Comparison of ENCODE assay signal across 8 mouse cellular contexts in genomic region chr7:120836361-120836760, GRCm38 (mm10). TPM values are rescaled to one million over a fixed set of nuclear protein-coding genes. Genes with fewer than 3 reads are reported as not detected.
DNase-seq lines count a peak whose midpoint lies in the region; ATAC-seq and TF ChIP-seq lines count a peak whose summit lies in the region.
"Had no signal": no experiment of that assay in that cellular context is flagged by ENCODE, and none has a peak within 500 bp of the region (broad histone marks: within the 10 kb centered on the region; RNA-seq: fewer than 3 reads in every experiment).

No protein-coding gene starts in this region.

- H3K4me2 ChIP-seq in intestine, embryonic 16.5 days (ENCODE audit: low read depth, low read length) = peak overlapping the region; percentile 53
- H3K4me2 ChIP-seq in midbrain, embryonic 14.5 days (ENCODE audit: low read length) = peak overlapping the region; percentile 64

- no peak for ATAC-seq in intestine, embryonic 16.5 days
- no peak for ATAC-seq in midbrain, embryonic 14.5 days (ENCODE audit: low FRiP score, low TSS enrichment)
- ATAC-seq in monocyte, adult 5-6 weeks (replicated peaks; ENCODE audit: insufficient number of reproducible peaks, low FRiP score, low TSS enrichment, poor library complexity, severe bottlenecking) = no peak

- no peak for TF ChIP-seq CTCF in spleen, adult 2 months (IDR thresholded peaks at IDR 0.05; ENCODE audit: extremely low read depth, insufficient read depth, insufficient read length, insufficient replicate concordance)

- 12% methylated on average over 12 of the region's 12 CpGs for WGBS in spleen, adult 2 months
- 4% methylated on average over 12 of the region's 12 CpGs for WGBS in intestine, embryonic 16.5 days
- 4% methylated on average over 12 of the region's 12 CpGs for WGBS in midbrain, embryonic 14.5 days

- no peak overlapping the region for H3K27ac ChIP-seq in spleen, adult 2 months (ENCODE audit: insufficient read depth, low read length)
- no peak overlapping the region for H3K27ac ChIP-seq in intestine, embryonic 16.5 days (ENCODE audit: low read length)
- peak overlapping the region; percentile 50; the same call in 1 of the 2 replicates for H3K27ac ChIP-seq in midbrain, embryonic 14.5 days (replicated peaks; ENCODE audit: low read depth, low read length)

- peak overlapping the region; percentile 16; the same call in 1 of the 2 replicates for H3K4me3 ChIP-seq in spleen, adult 2 months (ENCODE audit: extremely low read depth, insufficient read depth, insufficient read length)
- H3K4me3 ChIP-seq in intestine, embryonic 16.5 days (ENCODE audit: low read length) = peak overlapping the region; percentile 74
- peak overlapping the region; percentile 66 for H3K4me3 ChIP-seq in midbrain, embryonic 14.5 days (replicated peaks; ENCODE audit: low read depth, low read length)

- DNase-seq in spleen, adult 2 months (ENCODE audit: low read depth in 1 of 2, low spot score in 2 of 2) = no peak
- no peak for DNase-seq in spleen, postnatal 14 days (ENCODE audit: low spot score in 2 of 2)
- DNase-seq in embryo, embryonic 10.5 days (ENCODE audit: low spot score) = peak; percentile 83
- DNase-seq in midbrain, embryonic 14.5 days = peak; percentile 77
- no peak for DNase-seq in adrenal gland, postnatal 14 days

- H3K27me3 ChIP-seq in spleen, adult 2 months (ENCODE audit: control insufficient read depth, insufficient read depth, low read length) = no peaks in the 10 kb centered on the region
- no peaks in the 10 kb centered on the region for H3K27me3 ChIP-seq in intestine, embryonic 16.5 days (replicated peaks; ENCODE audit: control insufficient read depth, insufficient read depth, low read length)
- 0 out of 2 replicates have a peak, but pooled peaks cover 3% of the 10 kb centered on the region for H3K27me3 ChIP-seq in midbrain, embryonic 14.5 days (ENCODE audit: control insufficient read depth, insufficient read depth, low read length)

- H3K4me1 ChIP-seq in spleen, adult 2 months (ENCODE audit: control insufficient read depth, insufficient read depth, insufficient read length) = peaks cover under 1% of the 10 kb centered on the region; the same call in 1 of the 2 replicates
- H3K4me1 ChIP-seq in intestine, embryonic 16.5 days (ENCODE audit: control insufficient read depth, insufficient read depth, low read length) = peaks cover 8% of the 10 kb centered on the region; the same call in 1 of the 2 replicates
- no peaks in the 10 kb centered on the region for H3K4me1 ChIP-seq in midbrain, embryonic 14.5 days (ENCODE audit: control insufficient read depth, insufficient read depth, low read length)

- TF ChIP-seq POLR2A in spleen, adult 2 months (IDR thresholded peaks at IDR 0.05; ENCODE audit: low read depth, low read length) = no peak

- no peaks in the 10 kb centered on the region for H3K9me3 ChIP-seq in intestine, embryonic 16.5 days (ENCODE audit: control insufficient read depth, low read length)
- H3K9me3 ChIP-seq in midbrain, embryonic 14.5 days (ENCODE audit: control insufficient read depth, low read length) = no peaks in the 10 kb centered on the region

- H3K9ac ChIP-seq in intestine, embryonic 16.5 days (ENCODE audit: low read depth, low read length) = no peak overlapping the region
- peak overlapping the region; percentile 57; the same call in 1 of the 2 replicates for H3K9ac ChIP-seq in midbrain, embryonic 14.5 days (replicated peaks; ENCODE audit: low read length)

- no peaks in the 10 kb centered on the region for H3K36me3 ChIP-seq in spleen, adult 2 months (ENCODE audit: control insufficient read depth, insufficient read depth, low read length)
- H3K36me3 ChIP-seq in intestine, embryonic 16.5 days (ENCODE audit: control insufficient read depth, insufficient read depth, low read length) = no peaks in the 10 kb centered on the region
- no peaks in the 10 kb centered on the region for H3K36me3 ChIP-seq in midbrain, embryonic 14.5 days (ENCODE audit: control insufficient read depth, insufficient read depth, low read length)

RNA-seq across cellular contexts. Expression of gene Eef2k, which starts 6.3 kb away (rescaled TPM):
- polyA plus RNA-seq in spleen, adult 2 months (2012; rRNA removed) = 15.8 and 18.4 TPM in 2 replicates
- polyA plus RNA-seq in intestine, embryonic 16.5 days (2015; fragmentation: Nextera tagmentation; extraction: Ambion mirVana) = 54.1 and 59.6 TPM in 2 replicates
- 13.1 and 14.9 TPM in 2 replicates for polyA plus RNA-seq in midbrain, embryonic 14.5 days (2014; fragmentation: Nextera tagmentation; extraction: Ambion mirVana)
- 33.4 to 56.9 TPM (median 45.7 TPM) in 3 replicates for total RNA-seq in monocyte, adult 5-6 weeks (2017)
- total RNA-seq in adrenal gland, postnatal 14 days (2021) = 22.4 and 25.4 TPM in 2 replicates

RNA-seq across cellular contexts. Expression of gene Gm5737, which starts 24.2 kb away (rescaled TPM):
- polyA plus RNA-seq in spleen, adult 2 months (2012; rRNA removed) = not detected in 2 replicates
- polyA plus RNA-seq in intestine, embryonic 16.5 days (2015; fragmentation: Nextera tagmentation; extraction: Ambion mirVana) = not detected in 2 replicates
- 0.17 TPM in 1 of 2 replicates, not detected in the other for polyA plus RNA-seq in midbrain, embryonic 14.5 days (2014; fragmentation: Nextera tagmentation; extraction: Ambion mirVana)
- not detected in 3 replicates for total RNA-seq in monocyte, adult 5-6 weeks (2017)
- 0.60 and 0.70 TPM in 2 replicates for total RNA-seq in adrenal gland, postnatal 14 days (2021)
- total RNA-seq: hematopoietic stem cell, adult 5-6 weeks had no signal

Comparison
In these comparisons a context has a peak if more than half of its experiments do, and no peak if none do; other contexts are left out.
1. DNase-seq: peak in embryo, embryonic 10.5 days (single experiment) and midbrain, embryonic 14.5 days (single experiment); none in spleen, adult 2 months (0 of 2), spleen, postnatal 14 days (0 of 2) and adrenal gland, postnatal 14 days (single experiment).
2. H3K4me3 ChIP-seq: peak in every context shown above with its lines; median percentile 74 in intestine, embryonic 16.5 days; 66 in midbrain, embryonic 14.5 days; 16 in spleen, adult 2 months.